Mouse (Mus musculus): ENCODE measurements around the gene Olfr598. TPM values are rescaled to one million over a fixed set of nuclear protein-coding genes. Genes with fewer than 3 reads are reported as not detected.
"Not testable (repeated sequence)": the region's sequence is repeated elsewhere in the genome, so short reads cannot be mapped to it uniquely, and the experiment has no call there.

Olfr598 gene
- total RNA-seq (2021) = not detected

- intact Hi-C loops (cut with DNase I) = no loop called here
- DNase-seq = no peak
Measured at GRCm38 (mm10) chr7:103323268-103323667, at the start of gene Olfr598. TSS of gene Olfr598 (plus strand) at chr7:103323568.

- intact Hi-C loops (cut with DNase I); DNase-seq: not testable (repeated sequence)
Measured at GRCm38 (mm10) chr7:103305348-103305747, 18.0 kb upstream of the Olfr598 start, which contains the start of gene Olfr596. TSS of gene Olfr596 (plus strand) at chr7:103305648.

- intact Hi-C loops (cut with DNase I); DNase-seq: not testable (repeated sequence)
Measured at GRCm38 (mm10) chr7:103316015-103316414, 7.4 kb upstream of the Olfr598 start, which contains the start of gene Olfr597. TSS of gene Olfr597 (plus strand) at chr7:103316315.

GRCm38 (mm10) chr7:103335617-103336016 is 12.2 kb downstream of the Olfr598 start, which contains the start of gene Olfr599:
TSS of gene Olfr599 (plus strand) at chr7:103335917.
- no peak for DNase-seq
- intact Hi-C loops (cut with DNase I) = no loop called here

GRCm38 (mm10) chr7:103349569-103349968 is 26.2 kb downstream of the Olfr598 start, which contains the start of gene Olfr600:
TSS of gene Olfr600 (minus strand) at chr7:103349669.
- no peak for DNase-seq
- intact Hi-C loops (cut with DNase I) = no loop called here

GRCm38 (mm10) chr7:103362555-103362954 is 39.2 kb downstream of the Olfr598 start, which contains the start of gene Olfr601:
TSS of gene Olfr601 (minus strand) at chr7:103362655.
- DNase-seq = no peak
- intact Hi-C loops (cut with DNase I) = no loop called here

Other genes with a start within 250 kb of the Olfr598 start
- gene Olfr584, start 241.7 kb upstream of the Olfr598 start, total RNA-seq (2021) = not detected
- not detected for gene Olfr585, start 225.8 kb upstream of the Olfr598 start, total RNA-seq (2021)
- gene Olfr586, start 197.9 kb upstream of the Olfr598 start, total RNA-seq (2021) = not detected
- not detected for gene Olfr588-ps1, start 182.7 kb upstream of the Olfr598 start, total RNA-seq (2021)
- gene Olfr589, start 167.2 kb upstream of the Olfr598 start, total RNA-seq (2021) = not detected
- not detected for gene Olfr591, start 145.2 kb upstream of the Olfr598 start, total RNA-seq (2021)
- not detected for gene Olfr592, start 138.8 kb upstream of the Olfr598 start, total RNA-seq (2021)
- not detected for gene Olfr593, start 111.7 kb upstream of the Olfr598 start, total RNA-seq (2021)
- gene Olfr594, start 106.6 kb upstream of the Olfr598 start, total RNA-seq (2021) = not detected
- not detected for gene Usp17ld, start 71.1 kb upstream of the Olfr598 start, total RNA-seq (2021)
- not detected for gene Olfr596, start 17.9 kb upstream of the Olfr598 start, total RNA-seq (2021)
- gene Olfr597, start 7.3 kb upstream of the Olfr598 start, total RNA-seq (2021) = not detected
- gene Olfr599, start 12.3 kb downstream of the Olfr598 start, total RNA-seq (2021) = not detected
- not detected for gene Olfr600, start 26.1 kb downstream of the Olfr598 start, total RNA-seq (2021)
- not detected for gene Olfr601, start 39.1 kb downstream of the Olfr598 start, total RNA-seq (2021)
- not detected for gene Olfr603, start 62.6 kb downstream of the Olfr598 start, total RNA-seq (2021)
- gene Usp17lc, start 91.5 kb downstream of the Olfr598 start, total RNA-seq (2021) = not detected
- gene Olfr605, start 121.9 kb downstream of the Olfr598 start, total RNA-seq (2021) = not detected
- not detected for gene Olfr606, start 125.5 kb downstream of the Olfr598 start, total RNA-seq (2021)
- not detected for gene Olfr607, start 140.6 kb downstream of the Olfr598 start, total RNA-seq (2021)
- not detected for gene Olfr608, start 146.3 kb downstream of the Olfr598 start, total RNA-seq (2021)
- gene Olfr609, start 174.5 kb downstream of the Olfr598 start, total RNA-seq (2021) = not detected
- not detected for gene Olfr610, start 188.6 kb downstream of the Olfr598 start, total RNA-seq (2021)
- gene Olfr611, start 197.3 kb downstream of the Olfr598 start, total RNA-seq (2021) = not detected
- not detected for gene Olfr612, start 219.1 kb downstream of the Olfr598 start, total RNA-seq (2021)
- not detected for gene Olfr613, start 224.5 kb downstream of the Olfr598 start, total RNA-seq (2021)
- gene Olfr615, start 232.5 kb downstream of the Olfr598 start, total RNA-seq (2021) = not detected
- gene Olfr616, start 245.6 kb downstream of the Olfr598 start, total RNA-seq (2021) = not detected
- not detected for gene Olfr617, start 249.5 kb downstream of the Olfr598 start, total RNA-seq (2021)